Mouse (Mus musculus) embryonic facial prominence, embryonic 15.5 days (tissue): ENCODE measurements around the gene Agpat2. TPM values are rescaled to one million over a fixed set of nuclear protein-coding genes. Genes with fewer than 3 reads are reported as not detected.

Experiments
- ATAC-seq: fragments of 200-750 bp; cut with Nextera tagmentation; 2 replicates; pipeline ENCODE4 v1.8.0; 2017; ENCODE audit warnings: low read depth, moderate TSS enrichment; ENCODE audit not compliant: insufficient number of reproducible peaks, low FRiP score, low TSS enrichment
- H3K27ac ChIP-seq: fragments of 300-500 bp; sonication (generic); replicated peaks from 2 replicates; pipeline ENCODE4 v1.5.1; 2015; ENCODE audit warnings: mild to moderate bottlenecking, inconsistent platforms
- H3K27me3 ChIP-seq: fragments of 300-500 bp; sonication (generic); 2 replicates; pipeline ENCODE4 v1.6.1; 2015; ENCODE audit warnings: inconsistent platforms
- H3K36me3 ChIP-seq: fragments of 300-500 bp; sonication (generic); 2 replicates; pipeline ENCODE4 v1.6.1; 2015; ENCODE audit warnings: mild to moderate bottlenecking, inconsistent platforms
- H3K4me1 ChIP-seq: fragments of 300-500 bp; sonication (generic); 2 replicates; pipeline ENCODE4 v1.6.1; 2015; ENCODE audit warnings: inconsistent platforms
- H3K4me2 ChIP-seq: fragments of 300-500 bp; sonication (generic); replicated peaks from 2 replicates; pipeline ENCODE4 v1.6.1; 2015; ENCODE audit warnings: mild to moderate bottlenecking, inconsistent platforms
- H3K4me3 ChIP-seq: fragments of 300-500 bp; sonication (generic); replicated peaks from 2 replicates; pipeline ENCODE4 v1.5.1; 2015; ENCODE audit warnings: mild to moderate bottlenecking, inconsistent platforms
- H3K9ac ChIP-seq: fragments of 300-500 bp; sonication (generic); 2 replicates; pipeline ENCODE4 v1.6.1; 2015; ENCODE audit warnings: inconsistent platforms
- H3K9me3 ChIP-seq: fragments of 300-500 bp; sonication (generic); replicated peaks from 2 replicates; pipeline ENCODE4 v1.6.1; 2016; ENCODE audit warnings: inconsistent platforms
- WGBS: fragments of 180-500 bp; shearing (Covaris S2); methylation state at CpG from one replicate; pipeline ENCODE4 v1.1.7; 2015; 5-methylcytosine and 5-hydroxymethylcytosine counted together
- polyA plus RNA-seq: library from polyadenylated mRNA; unstranded; fragments of >200 nt; fragmentation: Nextera tagmentation; extraction: Ambion mirVana; gene quantifications from 2 replicates; pipeline ENCODE4 v1.2.1, GENCODE M21; 2015

Agpat2 gene
- polyA plus RNA-seq, 1 experiment from 2014 or later, result 31.7 TPM

DNA sequence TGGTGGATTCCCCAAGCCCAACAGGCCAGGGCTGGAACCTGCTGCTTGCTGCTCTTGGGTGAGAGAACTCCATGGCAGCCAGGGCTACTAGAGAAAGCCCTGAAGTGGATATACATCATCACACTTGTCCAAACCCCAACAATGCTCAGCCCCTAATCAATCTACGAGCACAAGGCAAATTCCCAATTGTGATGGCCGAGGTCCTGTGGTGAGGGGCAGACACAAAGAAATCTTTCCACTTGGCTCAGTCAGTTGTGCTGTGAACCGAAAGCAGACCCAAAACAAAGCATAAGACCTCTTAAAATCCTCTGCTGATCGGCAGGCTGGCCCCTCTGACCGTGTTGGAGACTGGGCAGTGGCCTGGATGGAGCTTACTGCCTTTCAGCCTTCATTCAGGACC, 29.4 kb downstream of the Agpat2 start:
- Histone ChIP-seq H3K36me3 (no peaks in the 10 kb centered on the region), H3K4me1 (peaks cover 20% of the 10 kb centered on the region; the same call in 1 of the 2 replicates), H3K4me2 (no peak overlapping the region), H3K4me3 (no peak overlapping the region), H3K9ac (no peak overlapping the region), H3K9me3 (no peaks in the 10 kb centered on the region), H3K27me3 (no peaks in the 10 kb centered on the region), H3K27ac (no peak overlapping the region)
- ATAC-seq, result no peak
- 64% methylated on average over 5 of the region's 5 CpGs for WGBS

- H3K27ac ChIP-seq, result peak overlapping the region; percentile 56
- 18% methylated on average over 5 of the region's 5 CpGs for WGBS
- no peak for ATAC-seq
- H3K36me3 ChIP-seq, result no peaks in the 10 kb centered on the region
- no peaks in the 10 kb centered on the region for H3K9me3 ChIP-seq
- no peak overlapping the region for H3K4me3 ChIP-seq
- H3K4me1 ChIP-seq, result peaks cover 18% of the 10 kb centered on the region; the same call in 1 of the 2 replicates
- H3K27me3 ChIP-seq, result no peaks in the 10 kb centered on the region
- no peak overlapping the region for H3K4me2 ChIP-seq
- H3K9ac ChIP-seq, result no peak overlapping the region
Observed at GRCm38 (mm10) chr2:26573807-26574206, 30.4 kb downstream of the Agpat2 start.

DNA sequence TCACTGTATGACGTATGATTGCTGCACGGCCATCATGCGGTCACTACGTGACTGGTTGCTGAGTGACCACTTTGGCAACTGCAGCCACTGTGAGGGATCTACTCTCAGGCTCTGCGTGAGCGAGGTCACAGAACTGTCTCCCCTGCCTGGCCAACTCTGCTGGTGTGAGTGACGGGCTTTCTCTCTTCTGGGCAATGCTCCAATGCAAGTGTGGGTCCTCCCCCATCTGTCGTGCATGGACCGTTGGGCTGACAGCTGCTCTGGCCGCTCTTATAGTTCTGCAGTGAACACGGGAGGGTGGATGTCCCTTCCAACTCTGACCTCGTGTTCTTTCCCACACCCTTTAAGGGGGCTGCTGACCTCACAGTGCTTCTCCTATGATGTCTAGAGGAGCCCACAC, 30.8 kb downstream of the Agpat2 start:
- H3K4me2 ChIP-seq, result no peak overlapping the region
- no peaks in the 10 kb centered on the region for H3K36me3 ChIP-seq
- peak; percentile 30; the same call in 1 of the 2 replicates for ATAC-seq

GRCm38 (mm10) chr2:26571826-26572225, 32.4 kb downstream of the Agpat2 start:
- 75% methylated on average over 5 of the region's 5 CpGs for WGBS
- H3K9me3 ChIP-seq, result no peaks in the 10 kb centered on the region
- no peak for ATAC-seq
- no peaks in the 10 kb centered on the region for H3K36me3 ChIP-seq
- H3K27me3 ChIP-seq, result no peaks in the 10 kb centered on the region
- H3K27ac ChIP-seq, result peak overlapping the region; percentile 41; the same call in 1 of the 2 replicates
- no peak overlapping the region for H3K4me3 ChIP-seq
- H3K9ac ChIP-seq, result no peak overlapping the region
- H3K4me1 ChIP-seq, result peaks cover 13% of the 10 kb centered on the region; the same call in 1 of the 2 replicates
- no peak overlapping the region for H3K4me2 ChIP-seq

More for the DNA sequence above, 30.8 kb downstream of the Agpat2 start:
- Histone ChIP-seq H3K9me3 (no peaks in the 10 kb centered on the region), H3K27me3 (no peaks in the 10 kb centered on the region), H3K4me3 (no peak overlapping the region), H3K4me1 (peaks cover 16% of the 10 kb centered on the region; the same call in 1 of the 2 replicates), H3K27ac (peak overlapping the region; percentile 56), H3K9ac (no peak overlapping the region)
- WGBS, result 63% methylated on average over 12 of the region's 12 CpGs

- WGBS, result 76% methylated on average over 9 of the region's 9 CpGs
- Histone ChIP-seq H3K27me3 (no peaks in the 10 kb centered on the region), H3K4me2 (no peak overlapping the region), H3K9ac (no peak overlapping the region), H3K4me1 (peaks cover 13% of the 10 kb centered on the region; the same call in 1 of the 2 replicates), H3K36me3 (no peaks in the 10 kb centered on the region), H3K27ac (peak overlapping the region; percentile 41; the same call in 1 of the 2 replicates), H3K9me3 (no peaks in the 10 kb centered on the region), H3K4me3 (no peak overlapping the region)
- no peak for ATAC-seq
Observed at GRCm38 (mm10) chr2:26571400-26571799, 32.8 kb downstream of the Agpat2 start.

DNA sequence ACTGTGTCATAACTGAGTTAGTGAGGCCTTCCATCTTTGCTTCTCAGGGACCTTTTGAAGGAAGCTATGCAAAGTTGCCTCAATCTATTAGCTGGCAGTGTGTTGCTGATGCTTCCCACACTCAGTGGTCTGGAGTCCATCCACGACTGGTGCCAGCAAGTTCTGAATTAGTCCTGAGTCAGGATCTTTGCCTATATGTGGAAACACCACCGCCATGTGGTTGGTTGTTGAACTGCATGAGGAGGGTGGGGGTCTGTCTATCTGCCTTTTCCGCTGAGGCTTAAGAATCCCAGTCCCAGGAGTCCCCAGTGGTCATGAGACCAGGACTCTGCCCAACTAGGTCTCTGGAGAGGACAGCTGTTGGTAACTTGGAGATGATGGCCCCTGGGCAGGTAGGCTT, 34.2 kb downstream of the Agpat2 start:
- H3K4me3 ChIP-seq, result no peak overlapping the region
- H3K27ac ChIP-seq, result no peak overlapping the region
- no peaks in the 10 kb centered on the region for H3K36me3 ChIP-seq
- H3K27me3 ChIP-seq, result no peaks in the 10 kb centered on the region
- H3K4me1 ChIP-seq, result peaks cover 13% of the 10 kb centered on the region; the same call in 1 of the 2 replicates
- ATAC-seq, result no peak
- no peak overlapping the region for H3K4me2 ChIP-seq
- no peaks in the 10 kb centered on the region for H3K9me3 ChIP-seq
- H3K9ac ChIP-seq, result no peak overlapping the region
- WGBS, result 6% methylated on average over 3 of the region's 3 CpGs

DNA sequence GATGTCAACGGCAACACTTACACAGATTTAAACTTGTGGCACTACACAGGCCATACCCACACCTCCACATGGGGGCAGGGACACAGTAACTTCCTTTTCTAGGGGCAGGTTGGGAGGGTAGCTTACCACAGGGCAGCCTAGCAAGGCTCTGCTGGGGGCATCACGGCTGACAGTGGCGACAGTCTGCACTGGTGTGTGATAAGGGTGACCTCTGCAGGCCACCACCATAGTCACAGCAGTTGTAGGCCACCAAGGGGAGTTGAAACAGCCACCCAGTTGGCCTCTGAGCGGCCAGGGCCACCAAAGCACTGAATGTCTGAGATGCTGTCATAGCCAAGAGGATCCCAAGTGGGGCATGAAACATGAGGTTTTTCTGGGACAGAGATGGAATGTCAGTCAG, 38.0 kb downstream of the Agpat2 start:
- H3K4me3 ChIP-seq, result no peak overlapping the region
- no peak overlapping the region for H3K9ac ChIP-seq
- no peak overlapping the region for H3K27ac ChIP-seq
- WGBS, result 15% methylated on average over 4 of the region's 4 CpGs
- no peaks in the 10 kb centered on the region for H3K9me3 ChIP-seq
- no peak for ATAC-seq
- H3K4me1 ChIP-seq, result 0 out of 2 replicates have a peak, but pooled peaks cover 5% of the 10 kb centered on the region
- no peaks in the 10 kb centered on the region for H3K36me3 ChIP-seq
- H3K27me3 ChIP-seq, result no peaks in the 10 kb centered on the region
- H3K4me2 ChIP-seq, result no peak overlapping the region

DNA sequence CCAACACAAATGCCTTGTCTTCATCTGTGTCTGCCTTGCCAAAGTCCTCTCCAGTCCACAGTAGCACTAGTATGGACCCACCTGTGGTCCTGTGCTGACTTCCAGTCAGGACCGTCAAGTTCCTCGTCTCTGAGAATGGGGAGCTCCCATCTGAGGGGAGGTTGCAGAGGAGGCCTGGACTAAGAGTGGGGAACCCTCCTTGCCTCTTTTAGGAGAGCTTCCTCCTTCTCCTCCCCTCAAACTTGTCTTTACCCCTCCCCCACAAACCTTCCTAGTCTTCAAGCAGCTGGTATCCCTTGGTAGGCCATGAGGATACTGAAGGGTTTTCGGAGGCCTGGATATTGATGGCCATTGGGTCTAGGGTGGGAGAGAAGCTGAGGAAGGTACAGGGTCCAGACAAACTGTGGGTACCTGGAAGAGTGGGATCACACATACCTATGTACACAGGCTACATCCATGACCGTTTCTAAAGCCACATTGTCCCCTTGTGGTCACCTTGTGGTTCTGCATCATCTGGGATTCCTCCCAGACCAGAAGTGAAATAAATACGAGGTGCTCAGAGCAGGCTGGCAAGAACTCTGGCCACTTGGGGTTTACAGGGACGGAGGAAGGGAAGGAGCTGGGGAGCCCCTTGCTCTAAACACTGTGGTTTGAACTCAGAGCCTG, 42.7 kb downstream of the Agpat2 start:
- H3K27me3 ChIP-seq, result no peaks in the 10 kb centered on the region
- H3K27ac ChIP-seq, result no peak overlapping the region
- ATAC-seq, result peak; percentile 47
- no peak overlapping the region for H3K9ac ChIP-seq
- no peaks in the 10 kb centered on the region for H3K9me3 ChIP-seq
- peaks cover 14% of the 10 kb centered on the region for H3K4me1 ChIP-seq
- 43% methylated on average over 6 of the region's 6 CpGs for WGBS
- H3K4me2 ChIP-seq, result no peak overlapping the region
- H3K36me3 ChIP-seq, result no peaks in the 10 kb centered on the region
- no peak overlapping the region for H3K4me3 ChIP-seq

DNA sequence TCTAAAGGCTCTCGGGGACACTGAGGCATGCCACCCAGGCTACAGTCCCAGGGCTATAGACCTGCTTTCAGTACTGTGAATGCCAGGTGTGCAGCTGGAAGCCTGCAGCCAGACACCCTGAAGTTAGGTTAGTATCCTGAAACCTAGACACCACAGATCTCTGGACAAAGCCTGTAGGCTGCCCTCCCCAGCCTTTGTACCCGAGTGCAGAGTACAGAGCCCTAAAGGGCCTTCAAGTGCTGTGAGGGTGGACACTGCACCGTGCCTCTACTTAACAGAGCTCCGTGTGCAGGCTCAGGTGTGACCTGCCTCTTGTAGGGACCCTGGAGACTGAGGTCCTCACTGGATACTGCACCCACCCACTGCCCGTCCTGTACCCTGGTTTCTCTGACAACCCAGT, 43.7 kb downstream of the Agpat2 start:
- H3K4me1 ChIP-seq, result peaks cover 21% of the 10 kb centered on the region
- 78% methylated on average over 5 of the region's 5 CpGs for WGBS
- no peak overlapping the region for H3K27ac ChIP-seq
- H3K36me3 ChIP-seq, result no peaks in the 10 kb centered on the region
- no peak overlapping the region for H3K4me2 ChIP-seq
- H3K9ac ChIP-seq, result no peak overlapping the region
- no peaks in the 10 kb centered on the region for H3K9me3 ChIP-seq
- H3K27me3 ChIP-seq, result no peaks in the 10 kb centered on the region
- H3K4me3 ChIP-seq, result no peak overlapping the region
- no peak for ATAC-seq

DNA sequence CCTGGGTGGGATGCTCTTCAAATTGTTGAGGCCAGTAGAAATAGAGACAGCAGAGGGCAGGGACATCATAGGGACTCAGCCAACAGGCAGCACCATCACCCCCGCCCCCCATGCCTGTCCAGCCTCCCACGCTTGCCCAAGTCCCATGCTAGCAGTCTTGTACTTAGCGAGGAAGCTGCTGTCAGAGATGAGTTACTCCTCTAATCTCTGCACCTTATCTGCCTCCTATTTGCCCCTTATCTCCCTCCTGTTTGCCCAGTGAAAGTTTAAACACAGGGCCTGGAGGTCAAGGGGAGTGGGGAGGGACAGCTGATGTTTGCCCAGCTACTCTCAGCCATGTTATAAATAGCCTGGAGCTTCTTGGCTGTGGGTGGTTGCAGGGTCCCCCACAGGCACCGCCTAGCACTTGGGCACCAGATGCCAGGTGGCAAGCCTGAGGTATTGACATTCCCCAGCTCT, 47.7 kb downstream of the Agpat2 start:
- 47% methylated on average over 4 of the region's 4 CpGs for WGBS
- Histone ChIP-seq H3K36me3 (no peaks in the 10 kb centered on the region), H3K4me1 (peaks cover 52% of the 10 kb centered on the region), H3K27me3 (no peaks in the 10 kb centered on the region), H3K9ac (no peak overlapping the region; the same call in 1 of the 2 replicates), H3K4me3 (no peak overlapping the region), H3K9me3 (no peaks in the 10 kb centered on the region), H3K4me2 (no peak overlapping the region), H3K27ac (peak overlapping the region; percentile 36)
- ATAC-seq, result no peak

GRCm38 (mm10) chr2:26555076-26555475, 49.1 kb downstream of the Agpat2 start:
- Histone ChIP-seq H3K27ac (no peak overlapping the region), H3K4me1 (peaks cover 62% of the 10 kb centered on the region), H3K4me3 (no peak overlapping the region), H3K27me3 (no peaks in the 10 kb centered on the region), H3K4me2 (no peak overlapping the region), H3K9me3 (no peaks in the 10 kb centered on the region), H3K36me3 (no peaks in the 10 kb centered on the region), H3K9ac (no peak overlapping the region)
- no peak for ATAC-seq
- WGBS, result 64% methylated on average over 4 of the region's 4 CpGs

DNA sequence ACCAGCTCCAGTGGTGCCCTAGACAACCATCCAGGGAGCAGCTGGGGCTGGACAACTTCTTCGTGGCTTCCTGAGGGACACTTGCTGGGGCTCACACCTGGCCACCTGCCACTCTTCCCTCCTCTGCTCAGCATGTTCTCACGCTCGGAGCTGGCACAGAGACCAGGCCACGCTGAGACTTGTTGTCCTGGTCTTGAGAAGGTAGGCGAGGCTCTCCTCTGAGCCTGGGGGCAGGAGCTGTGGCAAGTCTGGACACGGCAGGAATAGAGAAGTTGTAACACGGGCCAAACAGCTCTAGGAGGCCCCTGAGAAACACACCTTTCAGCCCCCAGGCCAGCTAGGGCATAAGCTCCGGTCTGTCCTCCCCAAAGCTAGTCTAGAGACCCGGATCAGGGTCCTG, 50.3 kb downstream of the Agpat2 start:
- Histone ChIP-seq H3K27ac (peak overlapping the region; percentile 71), H3K36me3 (no peaks in the 10 kb centered on the region), H3K9ac (no peak overlapping the region), H3K4me3 (no peak overlapping the region), H3K9me3 (no peaks in the 10 kb centered on the region), H3K4me2 (no peak overlapping the region), H3K4me1 (peaks cover 68% of the 10 kb centered on the region), H3K27me3 (no peaks in the 10 kb centered on the region)
- 53% methylated on average over 9 of the region's 9 CpGs for WGBS
- no peak for ATAC-seq
